Mouse (Mus musculus) CH12.LX (cell line): ENCODE results near the gene Hspb9. TPM values are rescaled to one million over a fixed set of nuclear protein-coding genes. Genes with fewer than 3 reads are reported as not detected.

ENCODE experiments used
- DNase-seq: peaks from one replicate; pipeline ENCODE4 v3.0.0-alpha.2; 2013; ENCODE audit errors: extremely low read depth
- H3K27ac ChIP-seq: 2 replicates; pipeline ENCODE4 v1.5.1; 2012; ENCODE audit warnings: low read depth, mild to moderate bottlenecking, control low read depth, moderate library complexity; ENCODE audit not compliant: insufficient read depth
- H3K27me3 ChIP-seq: replicated peaks from 2 replicates; pipeline ENCODE3; 2012; ENCODE audit warnings: inconsistent platforms
- H3K36me3 ChIP-seq, 2 experiments: replicated peaks in 1 of 2; 2 replicates each; pipeline versions ENCODE3 to v1.6.1; 2012; ENCODE audit warnings: inconsistent platforms in 1 of 2, low read length in 1 of 2, mild to moderate bottlenecking in 1 of 2, mixed read lengths in 1 of 2, moderate library complexity in 1 of 2; ENCODE audit not compliant: control insufficient read depth in 1 of 2, insufficient read depth in 1 of 2
- H3K4me1 ChIP-seq, 2 experiments: 2 replicates each; pipeline ENCODE4 v1.6.1; 2012; ENCODE audit warnings: inconsistent platforms in 1 of 2, moderate library complexity in 1 of 2; ENCODE audit not compliant: insufficient read depth in 2 of 2, control insufficient read depth in 1 of 2
- H3K4me2 ChIP-seq: 2 replicates; pipeline ENCODE4 v1.6.1; 2012; ENCODE audit warnings: low read depth, mild to moderate bottlenecking, control low read depth; ENCODE audit not compliant: poor library complexity, insufficient read depth, severe bottlenecking
- H3K4me3 ChIP-seq, 3 experiments: fragments of 150-350 bp in 1 of 3; sonication (generic) in 1 of 3; replicated peaks in 1 of 3; 2 replicates each; pipeline versions ENCODE3 to v1.5.1; 2011 to 2012; ENCODE audit warnings: low read depth in 2 of 3, low read length in 2 of 3, mild to moderate bottlenecking in 2 of 3, moderate library complexity in 2 of 3, control low read depth in 1 of 3, improper control_type of control experiment in 1 of 3, inconsistent platforms in 1 of 3, mixed read lengths in 1 of 3; ENCODE audit not compliant: poor library complexity in 1 of 3
- H3K79me2 ChIP-seq: replicated peaks from 2 replicates; pipeline ENCODE4 v1.6.1; 2012; ENCODE audit warnings: mild to moderate bottlenecking, moderate library complexity; ENCODE audit not compliant: control insufficient read depth, poor library complexity, insufficient read depth, severe bottlenecking; ENCODE audit errors: extremely low read depth
- H3K9ac ChIP-seq: 2 replicates; pipeline ENCODE4 v1.6.1; 2012; ENCODE audit warnings: low read depth, mild to moderate bottlenecking, control low read depth, moderate library complexity; ENCODE audit not compliant: insufficient read depth
- H3K9me3 ChIP-seq: replicated peaks from 2 replicates; pipeline ENCODE3; 2012; ENCODE audit warnings: low read length, inconsistent platforms, mixed read lengths
- CHD2 ChIP-seq: IDR thresholded peaks from 2 replicates; pipeline ENCODE4 v1.6.1; 2011; ENCODE audit warnings: low read length, improper control_type of control experiment
- ELF1 ChIP-seq: IDR thresholded peaks from 2 replicates; pipeline ENCODE4 v1.6.1; 2014; ENCODE audit warnings: low read depth, mild to moderate bottlenecking, inconsistent platforms, low read length, improper control_type of control experiment
- GABPA ChIP-seq: IDR thresholded peaks from 2 replicates; pipeline ENCODE4 v1.6.1; 2012; ENCODE audit warnings: low read depth, low read length, improper control_type of control experiment, inconsistent platforms; ENCODE audit not compliant: insufficient replicate concordance
- KAT2A ChIP-seq: IDR thresholded peaks from 2 replicates; pipeline ENCODE4 v1.6.1; 2012; ENCODE audit warnings: low read length, improper control_type of control experiment, inconsistent platforms; ENCODE audit not compliant: insufficient replicate concordance
- MAFK ChIP-seq: IDR thresholded peaks from 2 replicates; pipeline ENCODE4 v1.6.1; 2011; ENCODE audit warnings: low read length, improper control_type of control experiment; ENCODE audit not compliant: insufficient replicate concordance
- MAZ ChIP-seq: IDR thresholded peaks from 2 replicates; pipeline ENCODE4 v1.6.1; 2012; ENCODE audit warnings: low read depth, mild to moderate bottlenecking, inconsistent platforms, low read length, improper control_type of control experiment, moderate library complexity
- MXI1 ChIP-seq: IDR thresholded peaks from 2 replicates; pipeline ENCODE4 v1.6.1; 2011; ENCODE audit warnings: mild to moderate bottlenecking, low read depth, low read length, improper control_type of control experiment
- MYC ChIP-seq: IDR thresholded peaks from 2 replicates; pipeline ENCODE4 v1.6.1; 2011; ENCODE audit warnings: low read depth, mild to moderate bottlenecking, improper control_type of control experiment, low read length
- NRF1 ChIP-seq: IDR thresholded peaks from 2 replicates; pipeline ENCODE4 v1.6.1; 2014; ENCODE audit warnings: low read depth, mild to moderate bottlenecking, inconsistent platforms, low read length, improper control_type of control experiment, moderate library complexity
- POLR2A ChIP-seq: IDR thresholded peaks from 2 replicates; pipeline ENCODE4 v1.6.1; 2011; ENCODE audit warnings: low read depth, mild to moderate bottlenecking, improper control_type of control experiment, low read length
- RAD21 ChIP-seq: IDR thresholded peaks from 2 replicates; pipeline ENCODE4 v1.6.1; 2011; ENCODE audit warnings: low read depth, mild to moderate bottlenecking, low read length, improper control_type of control experiment, moderate library complexity
- RCOR1 ChIP-seq: conservative IDR thresholded peaks from 2 replicates; pipeline ENCODE4 v1.6.1; 2012; ENCODE audit warnings: low read depth, mild to moderate bottlenecking, inconsistent platforms, low read length, improper control_type of control experiment
- dilution Hi-C: fragments of 300-500 bp; cut with MboI; formaldehyde crosslinking; loops from 2 replicates; pipeline ENCODE4 v1.14.3; 2020; ENCODE audit warnings: low sequenced_read_pairs; ENCODE audit not compliant: extremely low pct_unique_long_range_greater_than_20kb, extremely low pct_ligation_motif_present
- in situ Hi-C: fragments of 300-500 bp; cut with MboI; formaldehyde crosslinking; loops from 3 replicates; pipeline ENCODE4 v1.14.3; 2019; ENCODE audit warnings: low sequenced_read_pairs, low pct_ligation_motif_present, low pct_unique_long_range_greater_than_20kb, mixed read lengths
- polyA plus RNA-seq: library from polyadenylated mRNA; unstranded; fragments of >175 nt; gene quantifications from 2 replicates; pipeline ENCODE4 v1.2.1, GENCODE M21; 2012; ENCODE audit warnings: low read depth; ENCODE audit not compliant: insufficient read length
- total RNA-seq, 2 experiments: library from RNA; depleted of rRNA; stranded (reverse); fragments of 300-350 nt in 1 of 2; fragments of >200 nt in 1 of 2; gene quantifications; 2 replicates each; pipeline ENCODE4 v1.2.3; 2012 to 2014

Gene Hspb9
- total and polyA plus RNA-seq, 3 experiments = 0.54 TPM; not detected in 2

DNA sequence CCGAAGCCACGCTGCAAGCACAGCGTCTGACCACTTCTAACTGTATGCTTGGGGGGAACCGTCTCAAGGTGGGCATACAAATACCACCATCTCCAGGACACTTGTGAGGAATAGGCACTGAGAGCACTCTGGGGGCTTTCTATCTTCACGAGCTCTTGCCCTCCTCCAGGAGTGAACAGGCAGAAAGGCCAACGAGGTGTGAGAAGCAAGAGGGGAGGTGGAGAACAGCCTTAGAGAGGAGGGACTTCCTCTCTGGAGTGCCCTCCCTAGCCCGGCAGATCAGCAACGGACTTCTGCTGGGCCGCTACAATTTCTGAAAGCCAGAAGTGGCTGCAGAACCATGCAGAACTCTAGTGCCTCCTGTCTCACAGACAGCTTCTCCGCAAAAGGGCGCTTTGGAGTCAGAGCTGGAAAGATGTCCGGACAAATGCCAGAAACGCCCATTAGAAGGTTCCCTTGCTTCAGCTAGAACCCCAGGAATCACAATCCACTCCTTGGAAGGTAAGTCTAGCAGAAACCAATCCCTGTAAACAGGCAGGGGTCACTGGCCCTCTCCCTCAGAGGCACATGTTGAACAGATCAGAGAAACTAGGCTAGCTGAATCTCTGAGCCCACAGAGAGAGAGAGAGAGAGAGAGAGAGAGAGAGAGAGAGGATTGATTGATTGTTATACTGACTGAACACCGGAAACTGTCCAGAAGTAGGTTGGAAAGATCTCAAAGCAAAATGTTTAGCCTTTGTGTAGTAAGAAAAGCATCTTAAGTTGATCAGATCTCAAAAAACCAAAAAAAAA, 22.5 kb downstream of the Hspb9 start (continued):
- TF ChIP-seq MAZ (0 out of 2 replicates have a peak, but pooled peaks have one; percentile 3), GABPA (no peak), RAD21 (no peak)

DNA sequence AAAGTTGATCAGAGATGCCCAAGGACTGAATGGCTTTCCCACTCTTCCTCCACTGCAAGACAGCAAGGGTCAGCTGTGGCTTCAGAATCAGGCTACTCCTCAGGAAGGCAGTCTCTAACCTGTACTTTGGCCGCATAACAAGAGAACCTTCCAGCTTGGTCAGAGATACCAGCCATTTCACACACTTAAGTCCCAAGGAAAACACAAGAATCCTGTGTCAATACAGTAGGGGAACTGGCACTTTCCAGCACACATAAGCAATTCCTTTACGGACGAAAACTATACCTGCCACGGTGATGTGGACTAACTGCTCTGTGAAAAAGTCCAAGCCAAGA, 23.1 kb downstream of the Hspb9 start:
- no peaks in the 10 kb centered on the region for H3K27me3 ChIP-seq
- in situ Hi-C loops (no loop called here), dilution Hi-C loops (no loop called here)
- peaks cover 15 to 42% of the 10 kb centered on the region in 2 experiments for H3K36me3 ChIP-seq
- no peak overlapping the region for H3K27ac ChIP-seq
- peak overlapping the region; percentile 95 for H3K9ac ChIP-seq
- TF ChIP-seq RCOR1 = 0 out of 2 replicates have a peak, but pooled peaks have one; percentile 16
- no peak for TF ChIP-seq NRF1
- peak overlapping the region; percentile 97 for H3K4me2 ChIP-seq
- no peak for DNase-seq
- peak overlapping the region; percentile 75 to 100 (median 84) for H3K4me3 ChIP-seq
- peaks cover 5 to 49% of the 10 kb centered on the region in 2 experiments for H3K4me1 ChIP-seq
- no peaks in the 10 kb centered on the region for H3K9me3 ChIP-seq
- peaks cover 61% of the 10 kb centered on the region for H3K79me2 ChIP-seq

DNA sequence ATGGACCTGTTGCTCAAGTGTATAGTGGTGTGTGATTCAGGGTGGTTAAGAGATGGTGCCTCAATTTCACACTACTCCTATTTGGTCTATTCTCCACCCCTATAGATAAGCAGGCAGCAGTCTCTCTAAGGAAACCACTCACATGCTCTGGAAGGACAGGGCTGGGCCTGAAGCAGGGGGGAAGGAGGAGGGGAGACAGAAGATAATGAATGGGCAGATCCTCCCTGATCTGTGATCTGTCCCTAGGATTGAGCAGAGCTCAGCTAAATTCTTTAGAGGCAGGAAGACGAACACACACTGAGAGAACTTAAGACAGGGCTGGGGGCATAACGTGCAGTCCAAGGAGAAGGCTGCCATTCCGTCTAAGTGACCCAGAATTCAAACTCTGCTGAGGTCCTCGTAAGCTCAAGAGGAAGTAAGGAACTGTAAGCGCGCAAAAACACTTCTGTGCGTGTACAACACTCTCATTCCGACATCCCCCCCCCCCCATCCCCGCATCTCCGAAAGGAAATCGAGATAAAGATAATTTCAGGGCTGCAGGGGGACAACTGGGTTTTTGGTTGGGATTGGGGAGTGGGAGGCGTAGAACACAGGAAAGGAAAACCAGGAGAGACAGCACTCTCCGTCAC, 23.6 kb downstream of the Hspb9 start:
- H3K4me2 ChIP-seq = peak overlapping the region; percentile 97
- in situ Hi-C loops (no loop called here), dilution Hi-C loops (no loop called here)
- H3K79me2 ChIP-seq = peaks cover 56% of the 10 kb centered on the region
- no peak for TF ChIP-seq MAFK
- no peak for TF ChIP-seq MXI1
- no peak for TF ChIP-seq MYC
- no peak for TF ChIP-seq POLR2A
- TF ChIP-seq CHD2 = no peak
- TF ChIP-seq KAT2A = no peak
- TF ChIP-seq ELF1 = no peak
- 0 out of 2 replicates have a peak, but pooled peaks have one; percentile 11 for TF ChIP-seq RCOR1
- H3K9ac ChIP-seq = peak overlapping the region; percentile 95
- no peaks in the 10 kb centered on the region for H3K27me3 ChIP-seq
- H3K4me1 ChIP-seq = peaks cover 5 to 44% of the 10 kb centered on the region in 2 experiments
- H3K36me3 ChIP-seq = peaks cover 10 to 39% of the 10 kb centered on the region in 2 experiments
- DNase-seq = no peak
- H3K4me3 ChIP-seq = peak overlapping the region; percentile 75 to 100 (median 84)
- H3K9me3 ChIP-seq = no peaks in the 10 kb centered on the region
- H3K27ac ChIP-seq = no peak overlapping the region
